Mouse (Mus musculus): Measurements from ENCODE around the gene Slc10a4.
A peak's percentile ranks its signal among the peaks of the same experiment; 100 is the strongest.
"Not testable (repeated sequence)": the region's sequence is repeated elsewhere in the genome, so short reads cannot be mapped to it uniquely, and the experiment has no call there.

Gene Slc10a4

DNA sequence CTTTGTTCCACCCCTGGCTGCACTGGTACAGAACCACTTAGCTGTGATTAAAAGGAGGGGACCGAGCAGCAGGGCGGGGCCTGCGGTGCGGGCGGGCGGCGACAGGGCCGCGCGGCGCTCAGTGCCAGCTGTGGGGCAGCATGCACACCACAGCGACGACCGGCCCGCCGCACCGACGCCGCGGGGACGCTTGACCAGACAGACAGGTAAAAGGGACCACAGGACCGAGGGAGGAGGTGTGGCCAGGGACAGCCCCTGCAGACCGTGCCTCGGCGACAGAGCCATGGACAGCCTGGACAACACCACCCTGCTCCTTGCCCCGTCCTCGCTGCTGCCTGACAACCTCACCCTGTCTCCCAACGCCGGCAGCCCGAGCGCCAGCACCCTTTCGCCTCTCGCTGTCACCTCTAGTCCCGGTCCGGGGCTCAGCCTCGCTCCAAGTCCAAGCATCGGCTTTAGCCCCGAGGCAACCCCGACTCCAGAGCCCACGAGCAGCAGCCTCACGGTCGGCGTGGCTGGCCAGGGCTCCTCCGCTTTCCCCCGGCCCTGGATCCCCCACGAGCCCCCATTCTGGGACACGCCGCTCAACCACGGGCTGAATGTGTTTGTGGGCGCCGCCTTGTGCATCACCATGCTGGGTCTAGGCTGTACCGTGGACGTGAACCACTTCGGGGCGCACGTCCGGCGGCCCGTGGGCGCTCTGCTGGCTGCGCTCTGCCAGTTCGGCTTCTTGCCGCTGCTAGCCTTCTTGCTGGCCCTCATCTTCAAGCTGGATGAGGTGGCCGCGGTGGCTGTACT is at the start of gene Slc10a4:
Gene Slc10a4, plus strand, starts transcription at position 100 of the 798 bp plus-strand sequence.
- DNase-seq (ENCODE audit: low spot score): no peak

DNA sequence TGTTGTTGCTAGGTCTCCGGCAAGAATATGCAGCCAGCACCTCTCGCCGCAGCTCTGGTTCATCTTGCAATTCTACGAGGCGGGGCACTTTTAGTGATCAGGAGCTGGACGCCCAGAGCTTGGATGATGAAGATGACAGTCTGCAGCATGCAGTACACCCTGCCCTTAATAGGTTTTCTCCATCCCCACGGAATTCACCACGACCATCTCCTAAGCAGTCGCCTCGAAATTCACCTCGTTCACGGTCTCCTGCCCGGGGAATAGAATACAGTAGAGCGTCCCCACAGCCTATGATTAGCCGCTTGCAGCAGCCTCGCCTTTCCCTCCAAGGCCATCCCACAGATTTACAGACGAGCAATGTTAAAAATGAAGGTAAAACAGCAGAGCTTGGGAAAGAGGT is 49.4 kb upstream of the Slc10a4 start:
- no peak for DNase-seq (ENCODE audit: low spot score)

DNA sequence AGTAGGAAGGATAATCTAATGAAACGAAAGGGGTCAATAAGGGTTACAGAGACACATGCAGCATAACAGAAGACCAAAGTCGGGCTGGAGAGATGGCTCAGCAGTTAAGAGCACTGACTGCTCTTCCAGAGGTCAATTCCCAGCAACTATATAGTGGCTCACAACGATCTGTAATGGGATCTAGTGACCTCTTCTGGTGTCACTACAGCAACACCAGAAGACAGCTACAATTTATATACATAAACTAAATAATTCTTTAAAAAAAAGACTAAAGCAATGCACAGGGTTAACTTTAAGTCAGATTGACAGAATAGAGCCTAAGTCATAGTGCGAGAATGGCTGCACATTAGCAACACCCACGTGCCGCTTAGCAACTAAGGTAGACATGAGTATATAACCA is 46.6 kb upstream of the Slc10a4 start:
- no peak for DNase-seq (ENCODE audit: low spot score)

DNA sequence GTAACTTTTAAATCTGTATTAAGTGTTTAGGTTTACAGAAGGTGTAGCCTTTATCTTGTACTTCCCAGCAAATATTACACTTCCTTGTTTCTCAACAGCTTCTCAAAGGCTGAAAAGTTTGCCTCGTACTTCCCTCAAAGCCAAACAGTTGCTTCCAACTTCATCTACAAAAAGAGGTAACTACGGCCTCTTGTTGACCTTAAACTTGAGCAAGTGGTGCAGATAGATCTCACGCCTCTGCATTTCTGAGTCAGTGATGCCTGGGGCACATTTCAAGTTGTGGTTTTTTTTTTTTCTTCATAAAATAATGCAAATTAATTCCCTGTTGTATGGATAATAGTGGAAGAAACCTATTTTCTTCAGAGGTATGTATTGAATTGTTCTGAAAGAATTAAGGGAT is 41.0 kb upstream of the Slc10a4 start:
- no peak for DNase-seq (ENCODE audit: low spot score)

DNA sequence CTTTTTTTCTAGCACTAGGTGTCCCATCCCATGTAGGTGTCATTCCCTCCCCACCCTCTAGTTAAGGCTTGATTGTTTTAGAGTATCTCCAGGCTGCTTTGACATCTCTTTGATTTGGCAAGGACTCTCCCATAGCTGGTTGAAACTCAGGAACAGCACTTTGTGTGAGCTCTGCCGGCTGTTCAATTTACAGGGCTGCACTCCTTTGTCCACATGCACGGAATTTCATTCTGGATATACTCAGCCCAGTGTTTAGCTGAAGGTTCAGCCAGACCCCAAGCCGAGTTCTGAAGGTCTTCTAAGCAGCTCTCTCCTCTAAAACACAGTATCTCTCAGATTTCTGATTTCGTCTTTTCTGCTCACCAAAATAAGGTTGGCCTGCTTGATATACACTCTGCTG is 34.2 kb upstream of the Slc10a4 start:
- no peak for DNase-seq (ENCODE audit: low spot score)

DNA sequence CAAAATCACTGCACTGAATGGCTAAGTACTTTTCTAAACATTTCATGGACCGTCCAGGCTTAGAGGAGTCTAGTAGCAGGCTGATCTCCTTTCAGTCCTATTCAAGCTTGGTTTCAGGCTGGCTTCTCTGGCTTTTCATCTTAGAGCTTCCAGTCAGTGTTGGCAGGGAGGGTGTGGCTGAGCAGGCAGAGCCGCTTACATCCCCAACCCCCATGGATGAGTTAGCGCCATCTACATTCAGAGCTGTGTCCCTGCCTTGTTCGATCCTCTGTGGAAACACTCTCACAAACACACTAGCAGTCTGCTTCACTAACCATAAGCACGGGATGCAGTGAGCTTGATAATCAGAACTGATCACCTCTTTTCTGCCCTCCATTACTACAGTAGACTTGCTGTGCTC is 33.7 kb upstream of the Slc10a4 start:
- DNase-seq (ENCODE audit: low spot score): no peak

DNA sequence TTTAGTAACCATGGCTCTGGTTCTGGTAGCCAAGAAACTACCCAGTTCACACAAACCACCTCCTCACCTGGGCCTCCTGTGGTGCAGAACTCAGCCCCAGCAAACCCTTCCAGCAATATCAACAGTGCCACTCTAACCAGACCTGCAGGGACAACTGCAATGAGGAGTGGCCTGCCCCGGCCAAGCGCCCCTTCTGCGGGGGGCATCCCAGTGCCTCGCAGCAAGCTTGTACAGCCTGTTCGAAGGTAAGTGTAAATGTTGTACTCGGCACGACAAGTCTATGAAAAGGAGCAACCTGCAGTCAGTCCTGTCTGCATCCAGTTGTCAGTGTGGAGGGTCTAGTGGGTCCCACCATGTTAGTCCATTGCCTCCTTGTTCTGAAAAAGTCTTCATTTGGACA is 32.1 kb upstream of the Slc10a4 start, which contains the start of gene Gm10135:
Gene Gm10135, minus strand, starts transcription at position 101 of the 400 bp plus-strand sequence.
- DNase-seq (ENCODE audit: low spot score): no peak

DNA sequence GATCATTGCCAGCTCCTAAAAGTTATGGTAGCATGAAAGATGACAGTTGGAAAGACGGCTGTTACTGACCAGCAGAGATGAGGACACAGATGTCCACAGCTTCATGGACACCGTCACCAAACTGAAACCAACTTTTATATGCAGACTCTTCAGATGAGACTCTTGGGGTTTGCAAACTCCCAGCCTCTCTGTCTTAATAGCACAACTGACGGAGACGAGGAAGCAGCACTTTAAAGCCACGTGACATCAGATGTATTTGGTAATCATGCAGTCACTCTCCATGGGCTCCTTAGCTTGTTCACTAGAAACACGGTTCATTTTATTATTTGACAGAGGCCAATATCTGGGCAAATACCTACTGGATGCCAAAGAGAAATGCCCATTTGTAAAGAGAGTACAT is 30.7 kb upstream of the Slc10a4 start:
- DNase-seq (ENCODE audit: low spot score): no peak

DNA sequence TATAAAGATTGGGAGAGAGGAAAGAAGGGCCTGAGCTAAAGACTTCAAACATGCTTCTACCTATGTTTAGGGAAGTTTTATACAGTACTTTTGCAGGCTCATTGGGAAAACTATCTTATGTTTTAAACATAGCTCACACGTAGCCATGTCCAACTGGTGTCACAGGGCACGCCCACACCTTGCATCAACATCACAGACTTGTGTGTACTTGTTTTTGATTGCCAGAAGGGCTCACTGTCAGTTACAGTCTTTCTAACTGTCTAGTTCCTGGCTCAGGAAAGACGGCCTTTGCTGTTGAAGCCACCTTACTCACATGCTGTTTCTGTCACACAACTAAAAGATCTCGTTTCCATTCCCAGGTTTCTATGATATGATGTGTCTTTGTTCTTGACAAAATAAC is 30.1 kb upstream of the Slc10a4 start:
- no peak for DNase-seq (ENCODE audit: low spot score)

DNA sequence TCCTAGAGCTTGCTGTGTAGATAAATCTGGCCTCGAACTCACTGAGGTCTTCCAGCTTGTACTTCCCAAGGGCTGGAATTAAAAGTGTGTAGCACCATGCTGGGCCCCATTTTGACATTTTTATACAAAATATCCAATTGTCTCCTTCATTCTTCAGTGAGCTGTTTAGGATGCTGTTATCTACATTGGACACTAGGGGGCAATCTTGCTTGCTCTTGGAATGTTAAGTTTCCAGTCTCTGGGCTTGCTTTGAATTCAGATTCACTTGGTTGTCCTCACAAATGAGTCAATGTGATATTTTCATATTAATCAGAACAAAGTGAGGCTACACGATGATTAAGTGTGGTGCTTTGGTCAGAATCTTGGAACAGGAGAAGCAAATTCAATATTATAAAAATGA is 22.6 kb upstream of the Slc10a4 start:
- peak; percentile 74 for DNase-seq (ENCODE audit: low spot score)

DNA sequence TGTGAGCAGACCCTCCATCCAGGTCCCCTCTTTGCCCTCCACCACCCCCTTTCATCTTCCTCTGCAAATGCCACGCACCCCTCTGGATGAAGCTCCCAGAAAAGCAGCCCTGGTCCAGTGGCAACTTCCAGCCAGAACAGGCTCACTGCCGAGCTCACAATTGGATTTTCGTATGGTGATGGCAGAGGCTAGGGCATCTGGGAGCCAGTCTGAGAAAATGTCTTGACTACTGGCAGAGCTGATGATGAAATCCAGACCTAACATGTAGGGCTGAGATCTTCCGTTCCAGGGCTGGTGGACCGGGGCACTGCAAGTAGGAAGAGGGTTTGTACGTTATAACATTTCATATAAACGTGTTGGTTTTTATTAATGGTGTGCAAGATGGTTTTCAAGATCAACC is 18.9 kb upstream of the Slc10a4 start:
- no peak for DNase-seq (ENCODE audit: low spot score)

DNA sequence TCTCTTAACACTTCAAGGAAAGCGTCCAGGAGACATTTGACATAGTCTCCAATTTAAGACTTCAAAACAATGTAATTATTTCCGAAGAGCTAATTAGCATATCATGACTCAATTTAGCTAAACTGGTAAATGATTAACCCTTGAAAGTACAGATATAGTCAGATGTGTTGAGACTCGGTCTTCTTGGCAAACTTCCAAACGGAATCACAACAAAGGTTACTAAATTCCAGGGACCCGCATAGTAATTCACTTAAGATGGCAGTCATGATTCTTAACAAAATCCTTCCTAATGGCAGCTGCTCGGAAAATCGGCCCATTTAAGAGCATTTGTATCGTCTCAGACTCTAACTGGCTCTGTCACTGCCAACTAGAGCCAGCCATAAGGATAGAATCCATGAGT is 16.9 kb upstream of the Slc10a4 start:
- DNase-seq (ENCODE audit: low spot score): no peak

DNA sequence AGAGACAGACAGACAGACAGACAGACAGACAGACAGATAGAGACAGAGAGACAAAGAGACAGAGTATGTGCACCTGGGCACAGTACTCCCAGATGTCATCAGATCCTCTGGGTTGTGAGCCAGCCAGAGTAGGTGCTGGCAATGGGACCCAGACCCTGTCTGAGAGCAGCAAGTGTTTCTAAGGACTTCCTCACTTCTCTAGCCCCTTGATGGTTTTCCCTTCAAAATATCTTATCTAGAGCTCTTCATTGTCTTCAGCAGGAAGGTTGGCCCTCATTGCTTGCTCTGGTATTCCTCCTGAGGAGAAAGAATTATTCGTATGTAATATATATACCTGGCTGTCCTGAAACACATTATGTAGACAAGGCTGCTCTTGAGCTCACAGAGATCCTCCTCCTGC is 14.2 kb upstream of the Slc10a4 start:
- DNase-seq (ENCODE audit: low spot score): no peak

DNA sequence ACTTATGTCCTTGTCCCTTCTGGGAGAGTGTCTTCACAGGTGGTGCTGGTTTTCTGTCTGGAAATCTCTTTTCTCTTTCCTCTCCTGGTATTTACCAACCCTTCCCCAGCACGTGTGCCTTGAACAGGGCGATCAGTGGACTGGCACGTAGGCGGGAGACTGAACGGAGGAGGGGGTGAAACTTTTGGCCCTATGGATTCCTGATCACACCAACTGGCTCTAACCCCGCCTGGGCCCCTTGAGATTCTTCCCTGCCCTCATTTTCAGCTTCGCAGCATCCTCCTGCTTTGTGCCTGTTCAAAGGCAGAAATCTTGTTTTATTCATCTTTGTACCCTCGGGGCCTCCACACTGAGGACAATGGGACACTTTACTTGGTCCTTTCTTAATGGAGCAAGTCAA is 12.3 kb upstream of the Slc10a4 start:
- no peak for DNase-seq (ENCODE audit: low spot score)

DNA sequence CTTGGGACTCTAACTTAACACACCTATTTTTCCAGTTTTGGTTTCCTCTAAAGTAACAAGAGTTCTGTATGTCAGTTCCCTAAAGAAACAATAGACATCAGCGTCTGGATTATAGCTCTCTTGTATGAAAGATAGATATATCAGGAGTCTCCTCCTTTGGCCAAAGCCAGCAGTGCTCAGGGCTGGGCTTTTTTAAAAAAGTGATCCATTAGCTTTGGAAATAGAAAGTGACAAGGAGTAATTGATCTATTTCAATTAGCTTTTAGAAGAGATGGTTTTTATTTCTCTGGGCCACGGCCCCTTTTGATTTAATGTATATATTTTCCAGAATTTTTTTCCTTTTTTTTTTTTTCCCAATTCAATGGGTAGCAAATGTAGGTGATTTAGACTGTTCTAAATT is 11.8 kb upstream of the Slc10a4 start:
- no peak for DNase-seq (ENCODE audit: low spot score)

DNA sequence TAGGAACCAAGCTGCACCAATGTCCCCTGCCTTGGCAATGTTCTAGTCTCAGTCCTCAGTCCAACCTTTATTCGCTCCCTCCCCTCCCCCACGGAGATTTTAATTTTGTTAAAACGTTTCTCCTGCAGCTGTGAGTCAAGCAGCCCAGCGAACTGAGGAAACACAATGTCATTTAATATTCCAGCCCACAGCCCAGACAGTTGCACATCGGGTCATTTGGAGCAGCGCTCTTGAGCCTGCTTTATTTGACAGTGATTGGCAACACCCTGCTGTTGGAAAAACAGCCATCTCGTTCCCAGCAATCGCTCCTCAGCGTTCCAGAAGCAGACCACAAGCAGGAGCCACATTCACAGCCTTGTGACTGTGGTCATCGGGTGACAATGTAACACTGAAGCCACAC is 11.3 kb upstream of the Slc10a4 start:
- DNase-seq (ENCODE audit: low spot score): no peak

DNA sequence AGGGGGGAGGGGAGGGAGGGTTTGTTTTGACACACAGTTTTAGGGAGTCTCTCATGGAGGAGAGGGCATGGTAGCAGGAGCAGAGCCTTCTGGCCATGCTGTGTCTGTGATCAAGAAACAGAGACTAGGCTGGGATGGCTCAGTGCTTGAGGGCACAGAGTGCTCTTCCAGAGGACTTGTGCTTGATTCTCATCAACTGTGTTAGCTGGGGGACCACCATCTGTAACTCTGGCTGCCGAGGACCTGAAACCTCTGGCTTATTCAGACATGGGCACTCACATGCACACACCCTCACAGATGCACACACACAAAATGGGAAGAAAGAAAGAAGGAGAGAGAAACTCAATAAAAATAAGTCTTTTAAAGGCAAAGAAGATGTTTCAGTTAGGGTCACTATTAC is 8.1 kb upstream of the Slc10a4 start:
- not testable (repeated sequence) for DNase-seq (ENCODE audit: low spot score)

DNA sequence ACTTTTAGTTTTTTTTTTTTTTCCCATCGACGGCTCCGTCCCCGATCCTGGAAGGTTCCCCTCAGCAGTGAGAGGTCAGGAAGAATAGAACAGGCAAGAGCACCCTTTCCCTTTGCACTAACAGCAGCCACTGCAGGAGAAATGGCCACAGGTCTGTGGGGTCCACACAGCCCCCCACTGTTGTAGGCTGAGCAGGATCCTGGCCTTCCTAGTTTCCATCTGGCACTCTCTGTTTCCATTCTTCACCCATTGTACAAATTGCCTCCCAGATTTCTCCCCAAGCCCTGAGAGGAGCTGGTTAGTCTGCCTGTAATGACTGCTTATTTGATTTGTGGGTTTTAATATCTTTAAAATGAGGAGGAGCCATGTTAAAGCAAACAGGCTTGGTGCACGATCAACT is 2.6 kb upstream of the Slc10a4 start:
- no peak for DNase-seq (ENCODE audit: low spot score)

DNA sequence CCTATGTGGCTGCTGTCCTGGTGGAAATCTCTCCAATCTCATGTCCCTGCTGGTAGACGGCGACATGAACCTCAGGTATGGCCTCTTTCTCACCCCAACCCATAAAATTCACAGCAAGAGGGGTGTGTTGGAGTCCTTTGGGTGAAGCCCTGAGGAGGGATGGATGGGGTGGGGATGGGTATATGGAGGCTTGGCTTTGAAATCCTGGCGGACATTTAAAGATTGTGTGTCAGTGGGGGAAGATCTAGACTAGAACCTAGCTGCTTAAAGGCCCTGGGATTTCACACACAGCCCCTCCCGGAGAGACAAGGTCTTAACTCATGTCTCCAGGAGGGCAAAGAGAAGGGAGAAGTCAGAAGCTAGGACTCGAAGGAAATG is 888 bp downstream of the Slc10a4 start:
- DNase-seq (ENCODE audit: low spot score): no peak

DNA sequence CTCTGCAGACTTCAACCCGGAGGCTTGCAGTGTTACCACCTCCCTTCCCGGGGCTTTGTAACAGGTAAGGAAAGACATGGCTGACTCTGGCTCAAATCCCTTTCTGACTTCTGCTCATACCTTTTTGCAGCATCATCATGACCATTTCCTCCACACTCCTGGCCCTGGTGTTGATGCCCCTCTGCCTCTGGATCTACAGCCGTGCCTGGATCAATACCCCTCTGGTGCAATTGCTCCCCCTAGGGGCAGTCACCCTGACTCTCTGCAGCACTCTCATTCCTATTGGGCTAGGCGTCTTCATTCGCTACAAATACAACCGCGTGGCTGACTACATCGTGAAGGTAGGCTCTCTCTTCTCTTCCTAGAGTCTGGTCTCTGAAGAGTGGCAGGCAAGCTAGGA is 1.5 kb downstream of the Slc10a4 start:
- not testable (repeated sequence) for DNase-seq (ENCODE audit: low spot score)

DNA sequence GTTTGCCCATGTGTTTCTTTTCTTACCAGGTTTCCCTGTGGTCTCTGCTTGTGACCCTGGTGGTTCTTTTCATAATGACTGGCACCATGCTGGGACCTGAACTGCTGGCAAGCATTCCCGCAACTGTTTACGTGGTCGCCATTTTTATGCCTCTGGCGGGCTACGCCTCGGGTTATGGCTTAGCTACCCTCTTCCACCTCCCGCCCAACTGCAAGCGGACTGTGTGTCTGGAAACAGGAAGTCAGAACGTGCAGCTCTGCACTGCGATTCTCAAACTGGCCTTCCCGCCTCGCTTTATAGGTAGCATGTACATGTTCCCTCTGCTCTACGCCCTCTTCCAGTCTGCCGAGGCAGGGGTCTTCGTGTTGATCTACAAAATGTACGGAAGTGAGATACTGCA is 5.1 kb downstream of the Slc10a4 start:
- DNase-seq (ENCODE audit: low spot score): not testable (repeated sequence)

DNA sequence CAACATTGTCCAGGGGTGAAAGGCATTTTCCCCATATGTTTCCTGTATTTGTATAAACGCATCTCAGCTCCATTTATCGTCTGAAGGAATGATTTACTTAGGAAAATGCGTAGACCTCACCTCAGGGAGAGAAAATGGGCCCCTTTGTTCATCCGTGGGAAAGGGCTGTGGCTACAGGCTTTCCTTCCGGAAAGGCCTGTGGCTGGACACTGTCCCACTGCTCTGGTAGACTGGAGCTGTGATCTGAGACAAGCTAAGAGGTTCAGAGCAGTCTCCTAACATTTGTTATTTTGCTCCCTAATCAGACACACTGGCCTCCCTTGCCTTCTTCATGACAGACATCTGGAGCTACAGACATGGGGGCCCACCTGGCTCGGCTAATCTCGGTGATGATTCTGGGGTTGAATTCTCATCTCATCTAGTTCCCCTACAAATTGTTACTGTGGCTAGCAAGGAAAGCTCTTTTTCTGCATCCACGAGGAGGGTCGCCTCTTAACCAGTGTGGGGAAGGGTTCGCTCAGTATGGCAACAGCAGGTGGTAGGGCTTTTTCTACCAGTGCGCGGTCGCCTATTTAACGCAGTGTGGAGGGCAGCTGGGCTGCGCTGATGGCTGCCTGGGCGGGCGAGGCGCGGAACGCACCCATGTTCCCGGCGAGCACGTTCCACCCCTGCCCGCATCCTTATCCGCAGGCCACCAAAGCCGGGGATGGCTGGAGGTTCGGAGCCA is 6.4 kb downstream of the Slc10a4 start:
- not testable (repeated sequence) for DNase-seq (ENCODE audit: low spot score)

DNA sequence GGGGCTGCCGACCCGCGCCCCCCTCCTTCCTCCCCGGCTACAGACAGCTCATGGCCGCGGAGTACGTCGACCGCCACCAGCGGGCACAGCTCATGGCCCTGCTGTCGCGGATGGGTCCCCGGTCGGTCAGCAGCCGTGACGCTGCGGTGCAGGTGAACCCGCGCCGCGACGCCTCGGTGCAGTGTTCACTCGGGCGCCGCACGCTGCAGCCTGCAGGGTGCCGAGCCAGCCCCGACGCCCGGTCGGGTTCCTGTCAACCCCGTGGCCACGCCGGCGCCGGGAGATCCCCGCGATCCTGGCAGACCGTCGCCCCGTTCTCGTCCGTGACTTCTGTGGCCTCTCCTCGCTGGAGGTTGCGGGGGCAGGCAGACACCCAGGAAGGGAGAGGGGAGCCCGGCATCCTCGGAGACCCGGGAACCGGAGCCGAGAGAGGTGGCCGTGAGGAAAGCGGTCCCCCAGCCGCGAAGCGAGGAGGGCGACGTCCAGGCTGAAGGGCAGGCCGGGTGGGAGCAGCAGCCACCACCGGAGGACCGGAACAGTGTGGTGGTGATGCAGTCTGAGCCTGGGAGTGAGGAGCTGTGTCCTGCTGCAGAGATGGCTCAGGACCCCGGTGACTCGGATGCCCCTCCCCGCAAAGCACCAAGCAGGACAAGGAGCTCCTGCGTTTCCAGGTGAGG is 7.1 kb downstream of the Slc10a4 start:
- not testable (repeated sequence) for DNase-seq (ENCODE audit: low spot score)
